Mouse (Mus musculus) kidney, adult 2 months (tissue): ENCODE results near the gene Fam124a. TPM values are rescaled to one million over a fixed set of nuclear protein-coding genes. Genes with fewer than 3 reads are reported as not detected.
"Not testable (repeated sequence)": the region's sequence is repeated elsewhere in the genome, so short reads cannot be mapped to it uniquely, and the experiment has no call there.

Source experiments
- DNase-seq: peaks from one replicate; pipeline ENCODE4 v3.0.0; 2021
- H3K27ac ChIP-seq: fragments of 200-500 bp; 2 replicates; pipeline ENCODE4 v1.5.1; 2012; ENCODE audit warnings: low read depth, low read length, control low read depth, inconsistent platforms; ENCODE audit not compliant: insufficient read depth
- H3K27me3 ChIP-seq: fragments of 200-500 bp; replicated peaks from 2 replicates; pipeline ENCODE4 v1.6.1; 2012; ENCODE audit warnings: mild to moderate bottlenecking, moderate library complexity, low read length, inconsistent platforms; ENCODE audit not compliant: control insufficient read depth, insufficient read depth
- H3K36me3 ChIP-seq: fragments of 200-500 bp; 2 replicates; pipeline ENCODE4 v1.6.1; 2012; ENCODE audit warnings: mild to moderate bottlenecking, moderate library complexity, low read length, inconsistent platforms; ENCODE audit not compliant: control insufficient read depth, insufficient read depth
- H3K4me1 ChIP-seq: fragments of 200-500 bp; 2 replicates; pipeline ENCODE4 v1.6.1; 2011; ENCODE audit warnings: low read length; ENCODE audit not compliant: control insufficient read depth, insufficient read depth
- H3K4me3 ChIP-seq: fragments of 200-500 bp; 2 replicates; pipeline ENCODE4 v1.5.1; 2011; ENCODE audit warnings: mild to moderate bottlenecking, low read depth, low read length, control low read depth; ENCODE audit not compliant: insufficient read depth
- CTCF ChIP-seq: fragments of 200-500 bp; conservative IDR thresholded peaks from 2 replicates; pipeline ENCODE4 v1.5.1; 2011; ENCODE audit warnings: low read depth, mild to moderate bottlenecking, control low read depth, low read length, moderate library complexity, mixed read lengths; ENCODE audit not compliant: insufficient read depth, insufficient read length
- POLR2A ChIP-seq: fragments of 200-500 bp; IDR thresholded peaks from one replicate; pipeline ENCODE4 v1.6.1; 2011; ENCODE audit warnings: low read depth, low read length, control low read depth
- WGBS: fragments of 180-500 bp; shearing (Covaris S2); methylation state at CpG from one replicate; pipeline ENCODE4 v1.1.7; 2018; 5-methylcytosine and 5-hydroxymethylcytosine counted together
- polyA plus RNA-seq: library from polyadenylated mRNA; depleted of rRNA; stranded (reverse); fragments of >200 nt; gene quantifications from 2 replicates; pipeline ENCODE4 v1.2.3, GENCODE M21; 2012

Fam124a gene
- polyA plus RNA-seq, 1 experiment: 4.3 TPM

DNA sequence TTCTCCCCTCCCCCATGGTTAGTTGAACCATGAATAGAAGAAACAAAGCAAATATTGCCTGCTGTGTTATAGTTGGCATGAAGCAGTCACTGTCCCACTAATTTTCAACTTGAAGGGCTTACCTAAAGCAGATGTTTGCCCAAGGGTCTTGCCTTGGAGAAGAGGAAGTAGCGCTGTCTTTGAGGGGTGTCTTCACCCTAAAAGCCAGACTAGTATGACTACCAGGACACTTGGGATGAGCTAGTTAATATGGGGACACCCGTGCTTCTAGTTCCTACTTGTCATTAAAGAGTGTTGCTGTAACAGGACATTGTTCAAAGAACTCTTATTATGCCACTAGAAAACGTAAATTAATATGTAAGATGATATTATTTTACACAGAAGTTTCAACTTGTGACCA, 1.6 kb downstream of the Fam124a start:
- no peak for DNase-seq
- Histone ChIP-seq H3K36me3 (no peaks in the 10 kb centered on the region), H3K27me3 (no peaks in the 10 kb centered on the region), H3K4me1 (peaks cover 8% of the 10 kb centered on the region), H3K4me3 (no peak overlapping the region), H3K27ac (no peak overlapping the region)
- WGBS: 84% methylated on average over 3 of the region's 3 CpGs
- TF ChIP-seq POLR2A (no peak), CTCF (no peak)

DNA sequence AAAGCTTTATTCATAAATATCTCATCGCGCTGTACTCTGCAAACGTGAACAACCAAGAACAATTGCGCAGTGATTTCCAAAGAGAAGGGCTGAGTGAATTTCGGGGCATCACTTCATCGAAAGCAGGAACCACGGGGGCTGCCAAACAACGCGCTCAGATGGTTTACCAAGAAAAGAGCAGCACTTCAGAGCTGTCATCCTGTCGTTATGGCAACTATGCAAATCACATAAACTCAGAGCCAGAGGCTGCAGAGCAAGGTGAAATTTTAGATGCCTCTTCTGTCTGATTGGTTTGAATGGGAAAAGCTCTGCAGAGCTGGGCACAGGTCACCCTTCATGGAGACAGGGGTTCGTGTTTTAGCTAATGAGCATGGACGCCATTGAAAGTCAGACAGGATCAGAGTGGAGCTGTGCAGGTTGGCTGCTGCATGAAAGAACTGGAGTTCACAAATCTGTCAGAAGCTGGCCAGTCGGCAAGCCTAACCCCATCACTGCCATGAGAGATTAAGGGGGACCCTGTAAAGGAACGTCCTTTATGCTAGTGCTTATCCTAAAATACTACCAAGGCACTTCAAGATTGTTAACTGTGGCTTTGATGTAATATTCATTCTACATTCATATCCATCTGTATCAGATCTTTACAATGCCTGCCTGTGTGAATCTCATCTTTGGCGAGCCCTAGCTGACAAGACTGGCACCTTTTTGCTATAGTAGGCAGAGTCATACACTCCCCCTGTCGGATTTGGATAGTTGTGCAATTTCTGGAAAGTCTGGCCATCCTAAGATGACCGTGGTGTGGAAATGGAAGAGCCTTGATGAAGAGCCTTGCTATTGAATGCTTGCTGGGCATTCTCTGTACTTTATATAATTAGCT, 6.6 kb downstream of the Fam124a start:
- Histone ChIP-seq H3K27me3 (no peaks in the 10 kb centered on the region), H3K36me3 (no peaks in the 10 kb centered on the region), H3K4me1 (no peaks in the 10 kb centered on the region; the same call in 1 of the 2 replicates), H3K4me3 (no peak overlapping the region), H3K27ac (no peak overlapping the region)
- WGBS: 63% methylated on average over 17 of the region's 17 CpGs
- no peak for TF ChIP-seq POLR2A
- TF ChIP-seq CTCF: no peak
- DNase-seq: no peak

DNA sequence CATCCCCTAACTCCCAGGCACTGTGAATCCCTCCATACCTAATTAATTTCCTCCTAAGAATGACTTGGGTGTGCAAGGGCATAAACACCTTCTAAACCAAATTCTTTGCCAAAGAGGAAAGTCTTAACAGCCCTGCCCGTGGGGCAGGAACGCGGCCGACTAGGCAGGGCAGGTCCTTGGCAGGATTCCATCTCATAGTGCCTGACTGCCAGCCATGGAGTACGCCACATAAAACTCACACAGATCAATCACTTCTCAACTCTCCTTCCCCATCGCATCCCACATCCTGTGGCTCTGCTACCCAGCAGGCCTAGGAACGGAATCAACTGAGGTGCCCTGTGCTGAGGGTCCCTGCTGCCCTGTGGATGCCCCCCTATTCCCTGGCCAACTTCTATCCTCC, 8.1 kb downstream of the Fam124a start:
- Histone ChIP-seq H3K27ac (peak overlapping the region; percentile 70; the same call in 1 of the 2 replicates), H3K4me1 (no peaks in the 10 kb centered on the region; the same call in 1 of the 2 replicates), H3K27me3 (peaks cover 1% of the 10 kb centered on the region; the same call in 1 of the 2 replicates), H3K36me3 (no peaks in the 10 kb centered on the region), H3K4me3 (no peak overlapping the region)
- no peak for TF ChIP-seq POLR2A
- TF ChIP-seq CTCF: no peak
- 20% methylated on average over 7 of the region's 7 CpGs for WGBS
- DNase-seq: peak; percentile 69

DNA sequence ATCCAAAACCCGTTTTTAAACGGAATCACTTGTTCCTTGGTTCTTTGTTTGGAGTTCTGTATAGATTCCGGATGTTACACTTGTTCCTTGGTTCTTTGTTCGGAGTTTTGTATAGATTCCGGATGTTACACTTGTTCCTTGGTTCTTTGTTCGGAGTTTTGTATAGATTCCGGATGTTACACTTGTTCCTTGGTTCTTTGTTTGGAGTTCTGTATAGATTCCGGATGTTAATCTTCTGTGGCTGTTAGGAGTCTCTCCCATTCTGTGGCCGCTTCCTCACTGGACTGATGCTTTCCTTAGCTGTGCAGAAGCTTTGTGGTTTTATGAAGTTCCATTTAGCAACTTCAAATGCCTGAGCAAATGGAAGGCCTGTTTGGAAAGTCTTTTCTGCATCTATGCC, 11.3 kb downstream of the Fam124a start, which contains the start of gene Gm4131:
Gene Gm4131, minus strand, starts transcription at position 101 of the 400 bp plus-strand sequence.
- not testable (repeated sequence) for H3K4me1 ChIP-seq, H3K36me3 ChIP-seq, DNase-seq, H3K4me3 ChIP-seq, H3K27me3 ChIP-seq, H3K27ac ChIP-seq
- WGBS: 94% methylated on average over 9 of the region's 9 CpGs

DNA sequence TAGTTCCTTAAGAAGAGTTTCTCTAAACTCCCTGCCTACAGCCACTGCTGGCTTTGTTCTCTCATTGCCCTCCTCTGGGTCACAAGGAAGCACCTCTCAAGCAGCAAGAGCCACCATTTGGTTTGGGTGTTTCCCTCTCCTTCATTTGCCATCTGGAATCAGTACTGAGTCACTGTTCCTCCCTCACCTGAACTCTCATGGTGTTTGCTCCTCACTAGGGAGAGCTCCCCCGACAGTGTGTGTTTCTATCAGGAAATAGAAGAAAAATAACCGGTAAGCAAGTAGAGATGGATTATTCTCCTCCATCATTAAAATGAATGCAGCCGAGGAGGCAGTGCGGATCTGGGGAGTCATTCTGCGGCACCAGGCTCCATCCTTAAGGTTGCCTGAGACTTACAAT, 13.9 kb downstream of the Fam124a start:
- no peaks in the 10 kb centered on the region for H3K4me1 ChIP-seq
- WGBS: 88% methylated on average over 5 of the region's 5 CpGs
- TF ChIP-seq CTCF (no peak), POLR2A (no peak)
- no peak overlapping the region for H3K4me3 ChIP-seq
- H3K27me3 ChIP-seq: peaks cover 1% of the 10 kb centered on the region; the same call in 1 of the 2 replicates
- no peak for DNase-seq
- H3K27ac ChIP-seq: no peak overlapping the region
- no peaks in the 10 kb centered on the region for H3K36me3 ChIP-seq

DNA sequence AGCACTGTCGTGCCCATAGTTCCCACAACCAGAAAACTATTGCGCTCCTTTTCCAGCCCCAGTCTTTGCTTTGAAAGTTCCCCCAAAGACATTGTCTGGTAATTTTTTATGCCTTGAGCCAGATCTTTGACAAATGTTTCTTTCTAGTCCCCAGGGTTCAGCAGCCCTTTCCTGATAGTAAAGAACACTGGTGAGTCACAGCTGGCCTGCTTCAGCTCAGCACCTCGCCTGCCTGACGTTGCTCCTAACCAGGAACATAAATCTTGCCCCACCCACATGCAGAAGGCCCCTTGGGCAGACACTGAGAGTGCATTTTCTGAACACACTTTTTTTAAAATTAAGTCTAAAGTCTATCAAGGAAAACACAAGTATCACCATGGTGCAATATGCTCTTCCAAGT, 14.8 kb downstream of the Fam124a start:
- Histone ChIP-seq H3K27ac (no peak overlapping the region), H3K27me3 (peaks cover 1% of the 10 kb centered on the region; the same call in 1 of the 2 replicates), H3K4me3 (no peak overlapping the region), H3K36me3 (no peaks in the 10 kb centered on the region), H3K4me1 (no peaks in the 10 kb centered on the region)
- no peak for TF ChIP-seq POLR2A
- 18% methylated on average over 4 of the region's 4 CpGs for WGBS
- DNase-seq: no peak

DNA sequence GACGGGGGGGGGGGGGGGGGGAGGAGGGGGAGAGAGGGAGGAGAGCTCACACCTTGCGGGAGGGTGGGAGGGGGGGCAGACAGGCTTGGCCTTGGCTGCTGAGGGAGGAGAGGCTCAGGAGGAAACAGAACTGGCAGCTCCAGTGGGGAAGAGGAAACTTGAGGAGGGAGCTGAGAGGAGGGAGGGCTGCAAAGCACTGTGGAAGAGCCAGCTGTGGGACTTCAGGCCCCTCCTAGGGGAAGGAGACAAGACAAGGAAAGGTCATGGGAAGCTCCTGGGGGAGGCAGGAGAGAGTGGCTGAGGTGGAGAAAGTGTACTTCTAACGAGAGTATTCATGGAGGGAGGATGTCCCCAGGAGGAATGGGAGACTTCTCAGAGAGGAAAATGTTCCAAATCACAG, 17.9 kb downstream of the Fam124a start:
- no peak for DNase-seq
- no peak overlapping the region for H3K4me3 ChIP-seq
- no peak overlapping the region for H3K27ac ChIP-seq
- TF ChIP-seq POLR2A (no peak), CTCF (no peak)
- H3K36me3 ChIP-seq: no peaks in the 10 kb centered on the region
- no peaks in the 10 kb centered on the region; the same call in 1 of the 2 replicates for H3K27me3 ChIP-seq
- H3K4me1 ChIP-seq: no peaks in the 10 kb centered on the region
- WGBS: 10% methylated on average over 2 of the region's 3 CpGs

DNA sequence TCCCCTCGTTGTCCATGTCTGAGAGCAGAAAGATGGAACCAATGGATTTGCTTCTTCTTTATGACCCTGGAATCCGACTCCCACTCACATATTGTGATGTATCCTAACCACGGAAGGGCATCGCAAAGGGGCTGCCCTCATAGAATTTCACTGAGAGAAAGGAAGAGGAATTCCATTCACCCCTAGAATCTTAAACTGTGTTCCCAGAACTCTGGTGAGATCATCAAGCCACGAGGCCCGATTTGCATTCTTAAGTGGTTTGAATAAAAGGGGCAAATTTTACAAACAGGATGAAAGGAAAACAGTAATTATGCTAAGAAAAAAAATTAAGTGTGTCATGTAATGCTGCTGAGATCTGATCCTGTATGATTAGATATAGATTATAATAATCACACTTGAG, 19.4 kb downstream of the Fam124a start:
- DNase-seq: no peak
- no peak for TF ChIP-seq POLR2A
- WGBS: 60% methylated on average over 6 of the region's 6 CpGs
- no peaks in the 10 kb centered on the region for H3K4me1 ChIP-seq
- no peak overlapping the region for H3K4me3 ChIP-seq
- H3K27ac ChIP-seq: no peak overlapping the region
- H3K27me3 ChIP-seq: no peaks in the 10 kb centered on the region
- no peaks in the 10 kb centered on the region for H3K36me3 ChIP-seq
